20 mouse cellular contexts compared by ENCODE assay signal in the genomic region with DNA sequence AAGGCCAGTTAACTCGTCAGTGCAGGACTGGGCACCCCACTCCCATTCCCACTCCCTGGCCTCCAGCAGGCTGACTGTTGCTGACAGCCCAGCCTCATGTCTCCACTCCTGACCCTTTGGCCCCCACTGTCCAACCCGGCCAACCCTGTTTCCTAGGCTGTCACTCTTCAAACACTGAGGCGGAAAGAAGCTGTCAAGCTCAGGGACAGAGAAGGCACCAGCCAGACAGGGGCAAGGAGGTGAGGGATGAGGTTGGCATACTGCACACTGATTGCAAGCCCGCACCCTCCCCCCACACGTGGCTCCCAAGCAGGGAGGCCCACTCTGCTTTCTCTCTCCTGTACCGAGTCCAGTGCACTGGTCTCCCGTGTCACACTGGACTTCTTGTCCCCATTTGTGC. TPM values are rescaled to one million over a fixed set of nuclear protein-coding genes. Genes with fewer than 3 reads are reported as not detected.
DNase-seq lines count a peak whose midpoint lies in the region; ATAC-seq lines count a peak whose summit lies in the region.
"Had no signal": no experiment of that assay in that cellular context is flagged by ENCODE, and none has a peak within 500 bp of the region (broad histone marks: within the 10 kb centered on the region; RNA-seq: fewer than 3 reads in every experiment).

No protein-coding gene starts in this region.

- peaks cover 15% of the 10 kb centered on the region; the same call in 1 of the 2 replicates for H3K4me1 ChIP-seq in kidney, embryonic 14.5 days (ENCODE audit: control insufficient read depth, insufficient read depth, low read length)
- H3K4me1 ChIP-seq in intestine, embryonic 16.5 days (ENCODE audit: control insufficient read depth, insufficient read depth, low read length) = peaks cover 27% of the 10 kb centered on the region
- H3K4me1 ChIP-seq in stomach, embryonic 15.5 days = peaks cover 12% of the 10 kb centered on the region; the same call in 1 of the 2 replicates

- H3K27ac ChIP-seq in kidney, embryonic 14.5 days (ENCODE audit: low read depth, low read length) = peak overlapping the region; percentile 37; the same call in 1 of the 2 replicates
- peak overlapping the region; percentile 59 for H3K27ac ChIP-seq in intestine, embryonic 16.5 days (ENCODE audit: low read length)
- H3K27ac ChIP-seq in stomach, embryonic 15.5 days = peak overlapping the region; percentile 42
- H3K27ac ChIP-seq: embryonic facial prominence, embryonic 12.5 days; heart, embryonic 15.5 days; limb, embryonic 15.5 days had no signal

- 58% methylated on average over 7 of the region's 7 CpGs for WGBS in kidney, embryonic 14.5 days
- WGBS in intestine, embryonic 16.5 days = 57% methylated on average over 7 of the region's 7 CpGs
- WGBS in stomach, embryonic 15.5 days = 58% methylated on average over 7 of the region's 7 CpGs

- no peak overlapping the region for H3K9ac ChIP-seq in kidney, embryonic 14.5 days (ENCODE audit: low read depth, low read length)
- H3K9ac ChIP-seq in intestine, embryonic 16.5 days (ENCODE audit: low read depth, low read length) = no peak overlapping the region
- H3K9ac ChIP-seq in stomach, embryonic 15.5 days = no peak overlapping the region
- H3K9ac ChIP-seq: embryonic facial prominence, embryonic 12.5 days; heart, embryonic 15.5 days; limb, embryonic 15.5 days had no signal

- no peaks in the 10 kb centered on the region for H3K9me3 ChIP-seq in kidney, embryonic 14.5 days (ENCODE audit: control insufficient read depth, low read length)
- H3K9me3 ChIP-seq in intestine, embryonic 16.5 days (ENCODE audit: control insufficient read depth, low read length) = no peaks in the 10 kb centered on the region
- H3K9me3 ChIP-seq in stomach, embryonic 15.5 days = no peaks in the 10 kb centered on the region
- H3K9me3 ChIP-seq: embryonic facial prominence, embryonic 12.5 days; heart, embryonic 15.5 days; limb, embryonic 15.5 days had no signal

- H3K4me3 ChIP-seq in kidney, embryonic 14.5 days (ENCODE audit: low read length) = no peak overlapping the region
- no peak overlapping the region for H3K4me3 ChIP-seq in intestine, embryonic 16.5 days (ENCODE audit: low read length)
- H3K4me3 ChIP-seq in stomach, embryonic 15.5 days (replicated peaks) = no peak overlapping the region
- H3K4me3 ChIP-seq: embryonic facial prominence, embryonic 12.5 days; heart, embryonic 15.5 days; limb, embryonic 15.5 days; myocyte had no signal

- ATAC-seq in kidney, embryonic 14.5 days (ENCODE audit: low FRiP score, low TSS enrichment) = peak; percentile 10; the same call in 1 of the 2 replicates
- peak; percentile 14; the same call in 1 of the 2 replicates for ATAC-seq in intestine, embryonic 16.5 days
- ATAC-seq in stomach, embryonic 15.5 days (ENCODE audit: insufficient read depth, low FRiP score, low read depth) = no peak

- peaks cover 91% of the 10 kb centered on the region for H3K36me3 ChIP-seq in kidney, embryonic 14.5 days (ENCODE audit: control insufficient read depth, insufficient read depth, low read length)
- H3K36me3 ChIP-seq in intestine, embryonic 16.5 days (ENCODE audit: control insufficient read depth, insufficient read depth, low read length) = peaks cover 27% of the 10 kb centered on the region
- peaks cover 62% of the 10 kb centered on the region for H3K36me3 ChIP-seq in stomach, embryonic 15.5 days

- no peaks in the 10 kb centered on the region for H3K27me3 ChIP-seq in kidney, embryonic 14.5 days (ENCODE audit: control insufficient read depth, insufficient read depth, low read length)
- H3K27me3 ChIP-seq in intestine, embryonic 16.5 days (replicated peaks; ENCODE audit: control insufficient read depth, insufficient read depth, low read length) = no peaks in the 10 kb centered on the region
- H3K27me3 ChIP-seq in stomach, embryonic 15.5 days (replicated peaks) = no peaks in the 10 kb centered on the region
- H3K27me3 ChIP-seq: embryonic facial prominence, embryonic 12.5 days; heart, embryonic 15.5 days; limb, embryonic 15.5 days had no signal

- H3K4me2 ChIP-seq in kidney, embryonic 14.5 days (replicated peaks; ENCODE audit: low read depth, low read length) = no peak overlapping the region
- no peak overlapping the region for H3K4me2 ChIP-seq in intestine, embryonic 16.5 days (ENCODE audit: low read depth, low read length)
- H3K4me2 ChIP-seq in stomach, embryonic 15.5 days = no peak overlapping the region
- H3K4me2 ChIP-seq: embryonic facial prominence, embryonic 12.5 days; heart, embryonic 15.5 days; limb, embryonic 15.5 days had no signal

- peak; percentile 38 for DNase-seq in adrenal gland, postnatal 10 days
- no peak for DNase-seq in adrenal gland, postnatal 25 days
- no peak for DNase-seq in kidney, postnatal 10 days
- no peak for DNase-seq in testis, postnatal 10 days (ENCODE audit: low spot score)
- DNase-seq in urinary bladder, adult 2 months (ENCODE audit: low spot score) = no peak
- DNase-seq: cerebellum, adult 8-10 months; gastrocnemius, postnatal 10 days; heart, adult 18-20 months; lung, postnatal 10 days; midbrain, embryonic 14.5 days; retina, postnatal 1 day; right cerebral cortex, postnatal 4 days had no signal

RNA-seq across cellular contexts. Expression of gene Acly, which starts 8.6 kb away (rescaled TPM):
- total RNA-seq in adrenal gland, postnatal 10 days (2021) = 100 to 1,000 TPM; 380 to 552 TPM
- 1,778 and 1,859 TPM in 2 replicates for total RNA-seq in adrenal gland, postnatal 25 days (2021)
- 70.1 and 158 TPM in 2 replicates for polyA plus RNA-seq in kidney, embryonic 14.5 days (2014; fragmentation: Nextera tagmentation; extraction: Ambion mirVana)
- 131 and 132 TPM in 2 replicates for polyA plus RNA-seq in intestine, embryonic 16.5 days (2015; fragmentation: Nextera tagmentation; extraction: Ambion mirVana)
- polyA plus RNA-seq in stomach, embryonic 15.5 days (2015; fragmentation: Nextera tagmentation; extraction: Ambion mirVana) = 153 and 180 TPM in 2 replicates
- 83.9 and 93.7 TPM in 2 replicates for polyA plus RNA-seq in urinary bladder, adult 2 months (2012; rRNA removed)

RNA-seq across cellular contexts. Expression of gene Ttc25, which starts 26.2 kb away (rescaled TPM):
- total RNA-seq in adrenal gland, postnatal 10 days (2021) = 1 to 10 TPM; 1.4 to 1.6 TPM
- 4.1 and 5.5 TPM in 2 replicates for total RNA-seq in adrenal gland, postnatal 25 days (2021)
- polyA plus RNA-seq in kidney, embryonic 14.5 days (2014; fragmentation: Nextera tagmentation; extraction: Ambion mirVana) = 0.58 and 0.77 TPM in 2 replicates
- 0.24 and 0.45 TPM in 2 replicates for polyA plus RNA-seq in intestine, embryonic 16.5 days (2015; fragmentation: Nextera tagmentation; extraction: Ambion mirVana)
- 0.24 and 0.37 TPM in 2 replicates for polyA plus RNA-seq in stomach, embryonic 15.5 days (2015; fragmentation: Nextera tagmentation; extraction: Ambion mirVana)
- 0.26 and 0.60 TPM in 2 replicates for polyA plus RNA-seq in urinary bladder, adult 2 months (2012; rRNA removed)
- polyA plus RNA-seq: large intestine, adult 2 months had no signal

RNA-seq across cellular contexts. Expression of gene Klhl11, which starts 46.6 kb away (rescaled TPM):
- total RNA-seq in adrenal gland, postnatal 10 days (2021) = 10 to 100 TPM; 35.0 to 36.3 TPM
- 55.1 and 62.2 TPM in 2 replicates for total RNA-seq in adrenal gland, postnatal 25 days (2021)
- polyA plus RNA-seq in kidney, embryonic 14.5 days (2014; fragmentation: Nextera tagmentation; extraction: Ambion mirVana) = 8.5 and 12.3 TPM in 2 replicates
- 4.0 TPM in 2 replicates for polyA plus RNA-seq in intestine, embryonic 16.5 days (2015; fragmentation: Nextera tagmentation; extraction: Ambion mirVana)
- 7.4 and 8.1 TPM in 2 replicates for polyA plus RNA-seq in stomach, embryonic 15.5 days (2015; fragmentation: Nextera tagmentation; extraction: Ambion mirVana)
- polyA plus RNA-seq in urinary bladder, adult 2 months (2012; rRNA removed) = 12.2 and 13.2 TPM in 2 replicates

RNA-seq across cellular contexts. Expression of gene Cnp, which starts 55.5 kb away (rescaled TPM):
- total RNA-seq in adrenal gland, postnatal 10 days (2021) = 10 to 100 TPM; 32.9 to 35.7 TPM
- total RNA-seq in adrenal gland, postnatal 25 days (2021) = 35.4 and 57.8 TPM in 2 replicates
- 17.0 and 25.0 TPM in 2 replicates for polyA plus RNA-seq in kidney, embryonic 14.5 days (2014; fragmentation: Nextera tagmentation; extraction: Ambion mirVana)
- 27.7 and 28.4 TPM in 2 replicates for polyA plus RNA-seq in intestine, embryonic 16.5 days (2015; fragmentation: Nextera tagmentation; extraction: Ambion mirVana)
- 35.3 and 42.7 TPM in 2 replicates for polyA plus RNA-seq in stomach, embryonic 15.5 days (2015; fragmentation: Nextera tagmentation; extraction: Ambion mirVana)
- polyA plus RNA-seq in urinary bladder, adult 2 months (2012; rRNA removed) = 34.9 and 36.0 TPM in 2 replicates
